Mouse (Mus musculus) T-helper 17 cell (primary cell): ENCODE data around the gene Tax1bp1.

Experiments used
- in situ Hi-C, 2 experiments: fragments of 300-600 bp; cut with MboI, MseI; formaldehyde crosslinking; loops; 1 replicate in 1 of 2; 2 replicates in 1 of 2; pipeline ENCODE4 v1.15.1; 2025; ENCODE audit warnings: high pct_unique_total_duplicates in 2 of 2

Gene Tax1bp1

GRCm38 (mm10) chr6:52703263-52703662 lies 10.3 kb upstream of the Tax1bp1 start:
- in situ Hi-C loops, result no loop called here

DNA sequence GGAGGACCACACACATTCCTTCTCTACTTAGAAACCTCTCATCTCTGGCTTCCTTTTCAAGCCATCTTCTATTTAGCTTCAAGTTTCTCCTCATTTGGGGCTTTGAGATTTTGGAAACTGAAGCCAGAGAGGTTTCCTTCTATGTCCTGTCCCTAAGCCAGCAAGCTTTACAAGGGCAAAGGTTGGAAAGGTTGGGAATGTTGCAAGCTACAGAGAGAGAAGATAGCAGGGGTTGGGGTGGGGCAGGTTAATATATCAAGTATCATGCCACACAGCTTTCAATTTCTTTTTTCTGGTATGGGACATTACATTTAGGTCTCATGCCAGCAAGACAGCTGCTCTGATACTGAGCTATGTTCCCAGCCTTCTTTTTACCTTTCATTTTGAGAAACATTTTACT lies 8.2 kb upstream of the Tax1bp1 start:
- in situ Hi-C loops, result no loop called here

DNA sequence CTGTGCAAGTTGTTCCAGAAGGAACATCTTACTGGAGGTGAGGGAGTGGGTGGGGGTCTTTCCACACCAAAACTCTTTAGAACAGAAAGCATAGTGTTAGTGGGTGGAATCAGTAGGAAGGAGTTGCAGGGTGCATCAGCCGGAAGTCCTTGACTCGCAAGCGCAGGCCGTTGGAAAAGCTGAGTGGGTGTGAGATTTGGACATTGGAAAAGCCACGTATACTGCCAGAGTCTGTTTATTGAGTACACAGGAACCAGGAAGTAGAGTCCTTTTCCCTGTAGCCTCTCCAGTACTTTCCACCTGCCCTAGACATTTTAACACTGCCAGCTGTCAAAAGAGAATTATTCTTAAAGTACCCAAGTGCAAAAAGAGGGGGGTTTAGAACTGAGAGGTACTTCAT lies 5.7 kb upstream of the Tax1bp1 start:
- in situ Hi-C loops, result no loop called here

DNA sequence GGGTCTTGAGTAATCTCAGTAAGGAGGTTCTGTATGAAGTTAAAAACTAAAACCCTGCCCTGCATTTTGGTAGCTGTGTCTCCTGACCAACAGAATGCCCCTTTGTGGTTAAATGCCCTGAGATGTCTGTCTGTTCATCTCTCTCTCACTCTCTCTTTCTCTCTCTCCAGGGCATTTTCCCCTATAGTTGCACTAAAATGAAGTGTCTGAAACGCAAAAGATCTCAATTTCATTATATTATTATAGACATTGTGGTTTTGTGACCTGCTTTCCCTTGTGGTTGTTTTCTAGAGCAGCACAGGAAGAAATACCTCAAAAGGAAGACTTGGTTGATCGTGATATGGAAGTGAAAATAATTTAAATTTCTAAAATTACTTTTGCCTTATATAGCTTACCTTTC lies 966 bp upstream of the Tax1bp1 start:
- in situ Hi-C loops, result no loop called here

- in situ Hi-C loops, result no loop called here
Measured at GRCm38 (mm10) chr6:52713897-52714509, 474 bp downstream of the Tax1bp1 start.

DNA sequence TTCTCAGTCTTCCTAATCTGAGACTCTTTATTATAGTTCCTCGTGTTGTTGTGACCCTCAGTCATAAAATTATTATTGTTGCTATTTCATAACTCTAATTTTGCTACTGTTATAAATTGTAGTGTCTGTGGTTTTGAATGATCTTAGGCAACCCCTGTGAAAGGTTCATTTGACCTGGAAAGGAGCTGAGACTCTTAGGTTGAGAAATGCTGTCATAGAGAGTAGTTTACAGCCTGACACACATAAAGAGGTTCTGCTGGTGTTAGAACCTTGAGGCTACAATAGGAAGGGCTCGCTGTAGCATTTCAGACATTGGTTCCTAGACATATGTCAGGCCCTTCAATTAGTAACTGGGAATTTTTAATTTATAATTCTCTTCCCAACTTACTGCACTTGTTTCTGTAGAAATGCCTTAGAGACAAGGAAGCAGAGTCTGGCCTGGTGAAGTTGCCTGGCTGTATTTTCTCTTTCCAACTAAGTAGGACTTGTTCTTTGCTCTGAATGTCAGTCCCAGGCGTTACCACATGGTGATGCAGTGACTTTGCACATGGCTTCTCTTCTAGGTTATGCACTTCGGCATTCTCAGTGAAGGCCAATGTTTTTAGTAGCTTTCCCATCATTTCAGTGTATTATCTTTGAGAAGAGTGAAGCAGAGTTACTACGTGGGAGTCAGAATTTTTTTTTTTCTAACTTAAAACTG lies 4.1 kb downstream of the Tax1bp1 start:
- in situ Hi-C loops, result no loop called here

- in situ Hi-C loops, result loop anchor here in 1 of 2 experiments (5.0 kb wide), 1 partner anchor 468 kb away; no protein-coding TSS in a partner anchor
Measured at GRCm38 (mm10) chr6:52724805-52725439, 11.4 kb downstream of the Tax1bp1 start.

GRCm38 (mm10) chr6:52730338-52730737 lies 16.8 kb downstream of the Tax1bp1 start:
- in situ Hi-C loops, result loop anchor here in 1 of 2 experiments (5.0 kb wide), 1 partner anchor 83 kb away; no protein-coding TSS in a partner anchor

DNA sequence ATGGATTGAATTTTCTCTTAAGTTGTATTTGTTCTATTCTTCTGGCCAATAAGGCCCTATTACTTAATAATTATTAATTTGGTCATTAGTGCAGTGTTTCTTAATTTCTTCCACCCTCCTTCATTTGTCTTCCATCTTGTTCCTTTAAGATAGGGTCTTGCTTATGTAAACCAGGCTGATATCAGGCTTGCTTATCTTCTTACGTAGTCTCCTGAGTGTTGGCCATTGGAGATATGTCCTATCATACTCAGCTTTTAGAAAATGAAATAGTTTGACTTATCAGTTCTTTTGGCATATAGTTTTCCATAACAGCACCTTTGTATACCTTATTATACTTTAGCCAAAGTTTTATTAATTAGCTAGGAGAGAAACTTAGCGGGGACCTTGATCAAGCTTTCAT lies 21.1 kb downstream of the Tax1bp1 start:
- in situ Hi-C loops, result loop anchor here in 1 of 2 experiments (5.0 kb wide), 1 partner anchor 87 kb away; no protein-coding TSS in a partner anchor

GRCm38 (mm10) chr6:52752832-52753231 lies 39.3 kb downstream of the Tax1bp1 start:
- in situ Hi-C loops, result no loop called here

- in situ Hi-C loops, result loop anchor here in 1 of 2 experiments (10.0 kb wide), 1 partner anchor 160 kb away; no protein-coding TSS in a partner anchor
Measured at GRCm38 (mm10) chr6:52765206-52765605, 51.7 kb downstream of the Tax1bp1 start.

GRCm38 (mm10) chr6:52770789-52771188 lies 57.3 kb downstream of the Tax1bp1 start:
- in situ Hi-C loops, result no loop called here

GRCm38 (mm10) chr6:52773132-52773531 lies 59.6 kb downstream of the Tax1bp1 start:
- in situ Hi-C loops, result no loop called here

DNA sequence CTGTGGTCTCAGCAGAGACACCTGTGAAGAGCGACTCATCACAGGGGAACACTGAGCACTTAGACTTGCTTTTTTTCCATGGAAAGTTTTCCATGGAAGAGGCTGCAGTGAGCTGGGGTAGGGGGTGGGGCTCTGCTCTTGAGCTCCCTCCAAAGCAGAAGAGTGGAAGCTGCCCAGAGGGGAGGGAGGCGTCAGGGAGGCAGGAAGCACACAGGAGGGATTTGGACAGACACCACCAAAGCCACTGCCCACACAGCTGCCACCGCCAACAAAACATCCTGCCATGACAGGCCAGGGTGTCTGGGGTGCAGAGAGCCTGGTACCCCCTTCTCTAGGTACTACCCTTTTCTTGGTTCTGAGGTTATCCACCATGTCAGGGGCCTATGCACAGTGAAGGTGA lies 61.8 kb downstream of the Tax1bp1 start:
- in situ Hi-C loops, result loop anchor here in 1 of 2 experiments (5.0 kb wide), 1 partner anchor 52 kb away; no protein-coding TSS in a partner anchor

GRCm38 (mm10) chr6:52775956-52776355 lies 62.4 kb downstream of the Tax1bp1 start:
- in situ Hi-C loops, result loop anchor here in 1 of 2 experiments (5.0 kb wide), 1 partner anchor 51 kb away; no protein-coding TSS in a partner anchor

- in situ Hi-C loops, result loop anchor here in 1 of 2 experiments (5.0 kb wide), 1 partner anchor 50 kb away; no protein-coding TSS in a partner anchor
Measured at GRCm38 (mm10) chr6:52777034-52777433, 63.5 kb downstream of the Tax1bp1 start.

DNA sequence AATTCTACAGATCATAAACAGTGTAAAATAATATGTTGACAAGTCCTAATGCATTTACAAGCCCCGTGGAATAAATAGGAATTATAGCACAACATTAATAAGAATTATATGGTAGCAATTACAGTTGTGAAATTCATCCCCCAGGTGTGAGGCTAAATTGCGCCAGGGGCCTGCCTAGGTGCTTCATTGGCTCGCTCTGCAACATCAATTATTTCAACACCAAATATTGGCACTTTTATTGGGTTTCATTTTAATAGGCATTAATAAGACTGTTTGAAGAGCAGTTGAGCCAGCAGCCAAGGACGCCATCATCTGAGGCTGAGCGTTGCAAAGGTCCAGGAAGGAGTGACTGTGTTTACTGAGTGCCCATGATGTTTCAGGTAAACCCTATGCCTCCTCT lies 65.0 kb downstream of the Tax1bp1 start:
- in situ Hi-C loops, result loop anchor here in 1 of 2 experiments (5.0 kb wide), 1 partner anchor 49 kb away; no protein-coding TSS in a partner anchor

- in situ Hi-C loops, result loop anchor here in 1 of 2 experiments (5.0 kb wide), 1 partner anchor 48 kb away; no protein-coding TSS in a partner anchor
Measured at GRCm38 (mm10) chr6:52779546-52779945, 66.0 kb downstream of the Tax1bp1 start.

- in situ Hi-C loops, result no loop called here
Measured at GRCm38 (mm10) chr6:52790316-52790715, 76.8 kb downstream of the Tax1bp1 start.

DNA sequence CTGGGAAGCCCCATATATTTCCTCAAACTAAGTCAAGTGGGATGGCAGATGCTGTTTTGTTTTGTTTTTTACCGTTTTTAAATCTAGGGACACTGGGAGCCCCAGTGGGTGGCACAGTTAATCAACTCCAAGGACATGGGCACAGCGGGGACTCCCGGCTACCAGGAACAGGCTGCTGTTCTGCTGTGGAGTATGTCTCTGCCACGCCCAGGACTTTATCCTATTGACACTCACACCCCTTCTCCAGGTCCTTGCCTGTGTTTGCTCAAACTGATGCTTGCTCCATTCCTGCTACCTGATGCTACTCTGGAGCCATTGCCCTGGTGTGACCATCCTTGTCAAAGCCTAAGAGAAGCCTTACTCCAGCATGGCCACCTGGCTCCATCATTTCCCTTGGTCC lies 77.3 kb downstream of the Tax1bp1 start:
- in situ Hi-C loops, result no loop called here

DNA sequence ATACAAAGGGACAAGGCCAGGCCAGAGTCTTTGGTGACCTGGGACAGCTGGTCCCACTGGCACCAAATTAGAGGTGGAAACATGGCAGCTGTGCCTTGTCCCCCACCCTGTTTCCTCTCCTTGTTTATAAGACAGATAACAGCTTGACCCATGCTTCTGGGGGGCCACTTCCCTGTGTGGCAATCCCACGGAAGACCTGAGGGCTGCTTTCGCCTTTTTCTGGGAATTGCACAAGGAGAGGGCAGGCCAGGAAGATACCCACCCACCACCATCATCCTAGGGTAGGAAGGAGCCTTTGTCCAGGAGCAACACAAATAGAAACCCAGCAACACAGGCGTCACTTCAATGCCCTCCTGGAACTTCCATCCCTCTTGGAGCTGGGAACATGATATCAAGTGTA lies 78.9 kb downstream of the Tax1bp1 start:
- in situ Hi-C loops, result no loop called here
